Mouse (Mus musculus) left cerebral cortex, postnatal 4 days (tissue): ENCODE measurements around the gene Hist1h1b. TPM values are rescaled to one million over a fixed set of nuclear protein-coding genes. Genes with fewer than 3 reads are reported as not detected.
A peak's percentile ranks its signal among the peaks of the same experiment; 100 is the strongest.

Experiments used
- DNase-seq: peaks from one replicate; pipeline ENCODE4 v3.0.0-alpha.2; 2022
- intact Hi-C: fragments of 180-260 bp; cut with DNase I; formaldehyde crosslinking; loops from one replicate; pipeline ENCODE4 v1.15.1; 2025
- microRNA-seq: library from miRNA; unstranded; fragments of <30 nt; microRNA quantifications from one replicate; pipeline ENCODE4 v1.2.0, GENCODE M21; 2022
- total RNA-seq, 2 experiments: library from RNA; stranded (reverse); gene quantifications; 2 replicates each; pipeline ENCODE4 v1.2.3; 2021

The Hist1h1b gene
- total RNA-seq, 2 experiments from 2014 or later, result 55.3 to 56.6 TPM

DNA sequence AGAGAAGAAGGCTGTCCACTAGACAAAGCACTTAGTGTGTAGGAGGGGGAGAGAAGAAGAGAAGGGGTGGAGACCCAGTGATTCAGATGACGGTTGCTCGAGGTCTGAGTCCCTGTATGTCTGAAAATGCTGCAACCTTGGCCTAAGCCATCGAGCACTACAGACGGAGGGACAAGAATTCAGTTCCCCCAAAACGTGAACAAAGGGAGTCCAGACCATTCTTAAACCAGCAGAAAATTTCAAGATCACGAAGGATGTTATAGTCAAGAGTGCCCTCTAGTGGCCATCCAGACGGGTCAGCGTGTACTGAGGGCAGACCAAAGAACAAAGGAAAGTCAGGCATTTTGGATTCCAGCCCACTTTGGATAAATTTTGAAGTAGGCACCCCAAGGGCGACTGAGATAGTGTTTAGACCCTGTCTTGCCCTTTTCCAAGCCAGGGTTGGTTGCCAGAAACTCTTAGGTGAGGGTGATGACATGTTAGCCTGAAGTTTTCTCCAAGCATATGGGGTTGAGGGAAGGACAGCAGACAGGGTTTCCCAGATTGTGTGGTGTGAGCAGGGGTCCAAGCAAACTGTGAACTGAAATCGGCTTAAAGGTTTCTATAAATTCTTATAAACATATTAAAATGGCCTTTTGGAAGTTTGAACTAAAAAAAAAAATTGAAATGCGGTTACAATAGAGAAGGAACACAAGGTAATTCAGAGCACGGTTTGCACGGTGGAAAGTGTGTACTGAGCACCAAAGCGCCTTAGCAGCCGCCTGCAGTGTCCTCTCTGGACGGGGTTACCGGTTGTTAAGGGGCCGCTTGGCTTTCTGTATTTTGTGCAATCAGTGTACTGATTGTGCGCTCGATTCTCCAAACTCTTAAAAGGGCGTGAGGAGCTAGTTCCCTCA is 46.2 kb downstream of the Hist1h1b start:
- intact Hi-C loops, result loop anchor here (10.0 kb wide), 1 partner anchor 301 kb away; the partner anchor contains the start of genes Hist1h2ah and Hist1h2bk
- DNase-seq, result peak; percentile 79

DNA sequence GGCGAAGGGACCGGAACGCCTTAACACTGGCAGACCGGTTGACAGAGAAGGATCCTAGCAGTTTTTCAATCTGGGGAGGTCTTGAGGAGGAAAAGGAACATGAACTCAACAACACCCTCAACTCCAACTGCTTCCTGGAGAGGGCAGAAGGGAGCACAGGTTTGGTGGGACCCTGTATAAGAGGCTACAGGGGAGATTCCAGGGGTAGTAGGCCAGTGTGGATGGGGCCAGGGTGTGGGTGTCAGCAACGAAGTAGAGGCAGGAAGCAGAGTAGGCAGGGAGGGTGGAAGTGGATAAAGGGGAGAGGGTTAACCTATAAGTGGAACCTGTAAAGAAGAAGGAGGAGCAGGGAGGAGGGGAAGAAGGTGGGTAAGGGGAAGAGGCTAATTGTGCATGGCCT is 47.0 kb downstream of the Hist1h1b start:
- intact Hi-C loops, result loop anchor here (10.0 kb wide), 1 partner anchor 301 kb away; the partner anchor contains the start of genes Hist1h2ah and Hist1h2bk
- DNase-seq, result no peak

Small RNA genes within 50 kb of the gene (microRNA-seq; reads per million reads assigned to microRNA genes)
- not detected for gene Gm19658
- not detected for gene Gm44346
- gene Gm44454, result not detected

Other genes with a start within 250 kb of the Hist1h1b start
- 10 to 100 TPM; 13.7 to 13.9 TPM for gene Zkscan8, start 249.5 kb downstream of the Hist1h1b start, total RNA-seq
- not detected for gene Olfr1366, start 237.8 kb downstream of the Hist1h1b start, total RNA-seq
- gene Olfr1535, start 220.7 kb downstream of the Hist1h1b start, total RNA-seq, result not detected
- not detected for gene Olfr1364, start 198.9 kb downstream of the Hist1h1b start, total RNA-seq
- gene Olfr1362, start 166.6 kb downstream of the Hist1h1b start, total RNA-seq, result not detected
- gene Olfr11, start 138.1 kb downstream of the Hist1h1b start, total RNA-seq, result not detected
- gene Olfr1361, start 117.2 kb downstream of the Hist1h1b start, total RNA-seq, result not detected
- gene Olfr1360, start 103.2 kb downstream of the Hist1h1b start, total RNA-seq, result not detected
- not detected for gene Olfr1359, start 82.5 kb downstream of the Hist1h1b start, total RNA-seq
- 100 to 1,000 TPM; 112 to 115 TPM for gene Hist1h2bl, start 64.5 kb downstream of the Hist1h1b start, total RNA-seq
- 100 to 1,000 TPM; 129 to 178 TPM for gene Hist1h2ai, start 64.2 kb downstream of the Hist1h1b start, total RNA-seq
- gene Hist1h3h, start 63.0 kb downstream of the Hist1h1b start, total RNA-seq, result 100 to 1,000 TPM; 159 to 180 TPM
- gene Hist1h2bm, start 58.6 kb downstream of the Hist1h1b start, total RNA-seq, result 10 to 100 TPM; 34.8 to 37.4 TPM
- gene Hist1h4j, start 45.6 kb downstream of the Hist1h1b start, total RNA-seq, result 10 to 100 TPM; 35.9 to 46.7 TPM
- gene Hist1h4k, start 30.1 kb downstream of the Hist1h1b start, total RNA-seq, result 100 to 1,000 TPM; 525 to 563 TPM
- 10 to 100 TPM; 59.3 to 67.5 TPM for gene Hist1h2ak, start 26.8 kb downstream of the Hist1h1b start, total RNA-seq
- gene Hist1h2bn, start 26.5 kb downstream of the Hist1h1b start, total RNA-seq, result 10 to 100 TPM; 57.6 to 68.8 TPM
- gene Hist1h3i, start 2.7 kb upstream of the Hist1h1b start, total RNA-seq, result 100 to 1,000 TPM; 145 to 150 TPM
- 10 to 100 TPM; 13.0 to 15.8 TPM for gene Hist1h2an, start 6.6 kb upstream of the Hist1h1b start, total RNA-seq
- 10 to 100 TPM; 41.6 to 49.7 TPM for gene Hist1h2bp, start 6.8 kb upstream of the Hist1h1b start, total RNA-seq
- 100 to 1,000 TPM; 108 to 110 TPM for gene Hist1h2bq, start 29.6 kb upstream of the Hist1h1b start, total RNA-seq
- gene Hist1h2ao, start 29.8 kb upstream of the Hist1h1b start, total RNA-seq, result not detected
- gene Hist1h4m, start 31.1 kb upstream of the Hist1h1b start, total RNA-seq, result 100 to 1,000 TPM; 320 to 409 TPM
- gene Hist1h4n, start 51.6 kb upstream of the Hist1h1b start, total RNA-seq, result 10 to 100 TPM; 34.5 to 43.1 TPM
- 100 to 1,000 TPM; 184 to 208 TPM for gene Hist1h2ap, start 52.9 kb upstream of the Hist1h1b start, total RNA-seq
- gene Hist1h2br, start 53.1 kb upstream of the Hist1h1b start, total RNA-seq, result 100 to 1,000 TPM; 106 to 108 TPM
- 10 to 100 TPM; 12.1 to 14.0 TPM for gene Zfp184, start 164.5 kb upstream of the Hist1h1b start, total RNA-seq
- gene Pom121l2, start 200.6 kb upstream of the Hist1h1b start, total RNA-seq, result under 1 TPM in 1 of 2 experiments, not detected in 1; 0.12 TPM
- gene Prss16, start 229.1 kb upstream of the Hist1h1b start, total RNA-seq, result not detected